In genomic region chr3:106547924-106548539, GRCm38 (mm10) we compare ENCODE assay signal across 8 mouse cellular contexts. TPM values are rescaled to one million over a fixed set of nuclear protein-coding genes. Genes with fewer than 3 reads are reported as not detected.
A peak's percentile ranks its signal among the peaks of the same experiment; 100 is the strongest.
DNase-seq lines count a peak whose midpoint lies in the region; ATAC-seq and TF ChIP-seq lines count a peak whose summit lies in the region.

No protein-coding gene starts in this region.

- H3K36me3 ChIP-seq in heart, embryonic 10.5 days: no peaks in the 10 kb centered on the region; the same call in 1 of the 2 replicates
- 0 out of 2 replicates have a peak, but pooled peaks cover 3% of the 10 kb centered on the region for H3K36me3 ChIP-seq in midbrain, embryonic 12.5 days

- H3K4me3 ChIP-seq in cortical plate, adult 2 months (ENCODE audit: insufficient read depth, low read length): peak overlapping the region; percentile 98
- peak overlapping the region; percentile 94 for H3K4me3 ChIP-seq in heart, embryonic 10.5 days
- H3K4me3 ChIP-seq in midbrain, embryonic 12.5 days: peak overlapping the region; percentile 78

- H3K27ac ChIP-seq in cortical plate, adult 2 months (ENCODE audit: insufficient read depth, low read length): peak overlapping the region; percentile 97
- peak overlapping the region; percentile 97 for H3K27ac ChIP-seq in heart, embryonic 10.5 days
- H3K27ac ChIP-seq in midbrain, embryonic 12.5 days (replicated peaks): peak overlapping the region; percentile 95

- no peaks in the 10 kb centered on the region for H3K27me3 ChIP-seq in heart, embryonic 10.5 days (ENCODE audit: insufficient read depth, poor library complexity, severe bottlenecking)
- no peaks in the 10 kb centered on the region for H3K27me3 ChIP-seq in midbrain, embryonic 12.5 days

- no peaks in the 10 kb centered on the region for H3K4me1 ChIP-seq in cortical plate, adult 2 months (ENCODE audit: control insufficient read depth, insufficient read depth, low read length)
- H3K4me1 ChIP-seq in heart, embryonic 10.5 days: no peaks in the 10 kb centered on the region; the same call in 1 of the 2 replicates
- H3K4me1 ChIP-seq in midbrain, embryonic 12.5 days: peaks cover 16% of the 10 kb centered on the region; the same call in 1 of the 2 replicates

- DNase-seq in gastrocnemius, adult 18-20 months (ENCODE audit: low spot score): peak; percentile 32
- DNase-seq in gastrocnemius, postnatal 10 days: no peak
- DNase-seq in heart, embryonic 10.5 days (ENCODE audit: low spot score): no peak
- DNase-seq in kidney, postnatal 36 days: peak; percentile 40 to 66
- DNase-seq in layer of hippocampus, adult 8-10 months (ENCODE audit: low spot score in 2 of 2): no peak
- DNase-seq in frontal cortex, postnatal 36 days (ENCODE audit: low spot score in 2 of 2): no peak

- H3K9ac ChIP-seq in midbrain, embryonic 12.5 days (replicated peaks): peak overlapping the region; percentile 86

- WGBS in heart, embryonic 10.5 days: under 1% methylated on average over 27 of the region's 27 CpGs
- WGBS in midbrain, embryonic 12.5 days: under 1% methylated on average over 27 of the region's 27 CpGs

- 0 out of 2 replicates have a peak, but pooled peaks have one; percentile 15 for TF ChIP-seq POLR2A in cortical plate, adult 2 months (IDR thresholded peaks at IDR 0.05; ENCODE audit: extremely low read depth, insufficient read depth, low read length)

- no peaks in the 10 kb centered on the region for H3K9me3 ChIP-seq in heart, embryonic 10.5 days
- no peaks in the 10 kb centered on the region for H3K9me3 ChIP-seq in midbrain, embryonic 12.5 days

- peak overlapping the region; percentile 71 for H3K4me2 ChIP-seq in midbrain, embryonic 12.5 days (replicated peaks)

- TF ChIP-seq CTCF in cortical plate, adult 2 months (IDR thresholded peaks at IDR 0.05; ENCODE audit: extremely low read depth, insufficient read depth, low read length): no peak

- ATAC-seq in midbrain, embryonic 12.5 days (ENCODE audit: low FRiP score, low read depth): peak; percentile 35

RNA-seq across cellular contexts. Expression of gene Cept1, which starts 0.4 kb away (rescaled TPM):
- total RNA-seq in gastrocnemius, adult 18-20 months (2021): 10 to 100 TPM; 27.6 to 30.8 TPM
- 10 to 100 TPM; 18.8 to 23.6 TPM for total RNA-seq in gastrocnemius, postnatal 10 days (2021)
- 33.6 and 39.3 TPM in 2 replicates for polyA plus RNA-seq in cortical plate, adult 2 months (2012; rRNA removed)
- polyA plus RNA-seq in heart, embryonic 10.5 days (2016; fragmentation: Nextera tagmentation; extraction: Ambion mirVana): 28.0 and 36.6 TPM in 2 replicates
- polyA plus RNA-seq in midbrain, embryonic 12.5 days (2016; fragmentation: Nextera tagmentation; extraction: Ambion mirVana): 34.6 and 38.7 TPM in 2 replicates
- 10 to 100 TPM; 48.0 to 53.0 (median 49.1) TPM for total RNA-seq in layer of hippocampus, adult 8-10 months (2022)

RNA-seq across cellular contexts. Expression of gene Dram2, which starts 0.4 kb away (rescaled TPM):
- total RNA-seq in gastrocnemius, adult 18-20 months (2021): 100 to 1,000 TPM in 1 of 2 experiments, 10 to 100 TPM in 1; 93.7 to 103 TPM
- total RNA-seq in gastrocnemius, postnatal 10 days (2021): 10 to 100 TPM; 64.0 to 68.6 TPM
- 36.6 and 42.3 TPM in 2 replicates for polyA plus RNA-seq in cortical plate, adult 2 months (2012; rRNA removed)
- polyA plus RNA-seq in heart, embryonic 10.5 days (2016; fragmentation: Nextera tagmentation; extraction: Ambion mirVana): 46.8 and 56.2 TPM in 2 replicates
- polyA plus RNA-seq in midbrain, embryonic 12.5 days (2016; fragmentation: Nextera tagmentation; extraction: Ambion mirVana): 45.0 and 46.3 TPM in 2 replicates
- 10 to 100 TPM; 37.7 to 45.7 (median 40.7) TPM for total RNA-seq in layer of hippocampus, adult 8-10 months (2022)

Comparison
In these comparisons a context has a peak if more than half of its experiments do, and no peak if none do; other contexts are left out.
1. DNase-seq: peak in gastrocnemius, adult 18-20 months (single experiment) and kidney, postnatal 36 days (2 of 2); none in gastrocnemius, postnatal 10 days (single experiment), heart, embryonic 10.5 days (single experiment), layer of hippocampus, adult 8-10 months (0 of 2) and frontal cortex, postnatal 36 days (0 of 2).
2. Peak in every context shown above with its lines, with median percentiles within 50 percentile points of each other: H3K27ac ChIP-seq and H3K4me3 ChIP-seq.